Mouse (Mus musculus) CH12.LX (cell line): Measurements from ENCODE around the gene Pttg1ip. TPM values are rescaled to one million over a fixed set of nuclear protein-coding genes. Genes with fewer than 3 reads are reported as not detected.

Experiments
- DNase-seq: peaks from one replicate; pipeline ENCODE4 v3.0.0-alpha.2; 2013; ENCODE audit errors: extremely low read depth
- H3K27ac ChIP-seq: 2 replicates; pipeline ENCODE4 v1.5.1; 2012; ENCODE audit warnings: low read depth, mild to moderate bottlenecking, control low read depth, moderate library complexity; ENCODE audit not compliant: insufficient read depth
- H3K27me3 ChIP-seq: replicated peaks from 2 replicates; pipeline ENCODE3; 2012; ENCODE audit warnings: inconsistent platforms
- H3K36me3 ChIP-seq, 2 experiments: replicated peaks in 1 of 2; 2 replicates each; pipeline versions ENCODE3 to v1.6.1; 2012; ENCODE audit warnings: inconsistent platforms in 1 of 2, low read length in 1 of 2, mild to moderate bottlenecking in 1 of 2, mixed read lengths in 1 of 2, moderate library complexity in 1 of 2; ENCODE audit not compliant: control insufficient read depth in 1 of 2, insufficient read depth in 1 of 2
- H3K4me1 ChIP-seq, 2 experiments: 2 replicates each; pipeline ENCODE4 v1.6.1; 2012; ENCODE audit warnings: inconsistent platforms in 1 of 2, moderate library complexity in 1 of 2; ENCODE audit not compliant: insufficient read depth in 2 of 2, control insufficient read depth in 1 of 2
- H3K4me2 ChIP-seq: 2 replicates; pipeline ENCODE4 v1.6.1; 2012; ENCODE audit warnings: low read depth, mild to moderate bottlenecking, control low read depth; ENCODE audit not compliant: poor library complexity, insufficient read depth, severe bottlenecking
- H3K4me3 ChIP-seq, 3 experiments: fragments of 150-350 bp in 1 of 3; sonication (generic) in 1 of 3; replicated peaks in 1 of 3; 2 replicates each; pipeline versions ENCODE3 to v1.5.1; 2011 to 2012; ENCODE audit warnings: low read depth in 2 of 3, low read length in 2 of 3, mild to moderate bottlenecking in 2 of 3, moderate library complexity in 2 of 3, control low read depth in 1 of 3, improper control_type of control experiment in 1 of 3, inconsistent platforms in 1 of 3, mixed read lengths in 1 of 3; ENCODE audit not compliant: poor library complexity in 1 of 3
- H3K79me2 ChIP-seq: replicated peaks from 2 replicates; pipeline ENCODE4 v1.6.1; 2012; ENCODE audit warnings: mild to moderate bottlenecking, moderate library complexity; ENCODE audit not compliant: control insufficient read depth, poor library complexity, insufficient read depth, severe bottlenecking; ENCODE audit errors: extremely low read depth
- H3K9ac ChIP-seq: 2 replicates; pipeline ENCODE4 v1.6.1; 2012; ENCODE audit warnings: low read depth, mild to moderate bottlenecking, control low read depth, moderate library complexity; ENCODE audit not compliant: insufficient read depth
- H3K9me3 ChIP-seq: replicated peaks from 2 replicates; pipeline ENCODE3; 2012; ENCODE audit warnings: low read length, inconsistent platforms, mixed read lengths
- BHLHE40 ChIP-seq: IDR thresholded peaks from 2 replicates; pipeline ENCODE4 v1.6.1; 2011; ENCODE audit warnings: mild to moderate bottlenecking, low read depth, low read length, improper control_type of control experiment
- IRF4 ChIP-seq: IDR thresholded peaks from 2 replicates; pipeline ENCODE4 v1.6.1; 2014; ENCODE audit warnings: low read depth, mild to moderate bottlenecking, inconsistent platforms, low read length, improper control_type of control experiment
- KAT2A ChIP-seq: IDR thresholded peaks from 2 replicates; pipeline ENCODE4 v1.6.1; 2012; ENCODE audit warnings: low read length, improper control_type of control experiment, inconsistent platforms; ENCODE audit not compliant: insufficient replicate concordance
- MAX ChIP-seq: IDR thresholded peaks from 2 replicates; pipeline ENCODE4 v1.6.1; 2011; ENCODE audit warnings: low read length, improper control_type of control experiment
- MEF2A ChIP-seq: IDR thresholded peaks from 2 replicates; pipeline ENCODE4 v1.6.1; 2014; ENCODE audit warnings: low read depth, mild to moderate bottlenecking, inconsistent platforms, low read length, improper control_type of control experiment, borderline replicate concordance
- MXI1 ChIP-seq: IDR thresholded peaks from 2 replicates; pipeline ENCODE4 v1.6.1; 2011; ENCODE audit warnings: mild to moderate bottlenecking, low read depth, low read length, improper control_type of control experiment
- MYC ChIP-seq: IDR thresholded peaks from 2 replicates; pipeline ENCODE4 v1.6.1; 2011; ENCODE audit warnings: low read depth, mild to moderate bottlenecking, improper control_type of control experiment, low read length
- POLR2A ChIP-seq: IDR thresholded peaks from 2 replicates; pipeline ENCODE4 v1.6.1; 2011; ENCODE audit warnings: low read depth, mild to moderate bottlenecking, improper control_type of control experiment, low read length
- POLR2AphosphoS2 ChIP-seq: IDR thresholded peaks from 2 replicates; pipeline ENCODE4 v1.6.1; 2011; ENCODE audit warnings: low read depth, low read length, improper control_type of control experiment
- RCOR1 ChIP-seq: conservative IDR thresholded peaks from 2 replicates; pipeline ENCODE4 v1.6.1; 2012; ENCODE audit warnings: low read depth, mild to moderate bottlenecking, inconsistent platforms, low read length, improper control_type of control experiment
- SMC3 ChIP-seq: IDR thresholded peaks from 2 replicates; pipeline ENCODE4 v1.6.1; 2011; ENCODE audit warnings: low read depth, low read length, improper control_type of control experiment
- TBP ChIP-seq: conservative IDR thresholded peaks from 2 replicates; pipeline ENCODE4 v1.6.1; 2011; ENCODE audit warnings: low read depth, low read length, improper control_type of control experiment
- TCF12 ChIP-seq: IDR thresholded peaks from 2 replicates; pipeline ENCODE4 v1.6.1; 2014; ENCODE audit warnings: low read depth, mild to moderate bottlenecking, inconsistent platforms, low read length, improper control_type of control experiment
- USF1 ChIP-seq: IDR thresholded peaks from 2 replicates; pipeline ENCODE4 v1.6.1; 2014; ENCODE audit warnings: low read depth, mild to moderate bottlenecking, inconsistent platforms, low read length, improper control_type of control experiment
- ZC3H11A ChIP-seq: IDR thresholded peaks from 2 replicates; pipeline ENCODE4 v1.6.1; 2012; ENCODE audit warnings: low read depth, mild to moderate bottlenecking, inconsistent platforms, low read length, improper control_type of control experiment
- ZNF384 ChIP-seq: IDR thresholded peaks from 2 replicates; pipeline ENCODE4 v1.6.1; 2012; ENCODE audit warnings: low read depth, low read length, improper control_type of control experiment, inconsistent platforms
- dilution Hi-C: fragments of 300-500 bp; cut with MboI; formaldehyde crosslinking; loops from 2 replicates; pipeline ENCODE4 v1.14.3; 2020; ENCODE audit warnings: low sequenced_read_pairs; ENCODE audit not compliant: extremely low pct_unique_long_range_greater_than_20kb, extremely low pct_ligation_motif_present
- in situ Hi-C: fragments of 300-500 bp; cut with MboI; formaldehyde crosslinking; loops from 3 replicates; pipeline ENCODE4 v1.14.3; 2019; ENCODE audit warnings: low sequenced_read_pairs, low pct_ligation_motif_present, low pct_unique_long_range_greater_than_20kb, mixed read lengths
- polyA plus RNA-seq: library from polyadenylated mRNA; unstranded; fragments of >175 nt; gene quantifications from 2 replicates; pipeline ENCODE4 v1.2.1, GENCODE M21; 2012; ENCODE audit warnings: low read depth; ENCODE audit not compliant: insufficient read length
- total RNA-seq, 2 experiments: library from RNA; depleted of rRNA; stranded (reverse); fragments of 300-350 nt in 1 of 2; fragments of >200 nt in 1 of 2; gene quantifications; 2 replicates each; pipeline ENCODE4 v1.2.3; 2012 to 2014

The Pttg1ip gene
- total and polyA plus RNA-seq, 3 experiments = 18.9 to 25.3 (median 20.7) TPM

DNA sequence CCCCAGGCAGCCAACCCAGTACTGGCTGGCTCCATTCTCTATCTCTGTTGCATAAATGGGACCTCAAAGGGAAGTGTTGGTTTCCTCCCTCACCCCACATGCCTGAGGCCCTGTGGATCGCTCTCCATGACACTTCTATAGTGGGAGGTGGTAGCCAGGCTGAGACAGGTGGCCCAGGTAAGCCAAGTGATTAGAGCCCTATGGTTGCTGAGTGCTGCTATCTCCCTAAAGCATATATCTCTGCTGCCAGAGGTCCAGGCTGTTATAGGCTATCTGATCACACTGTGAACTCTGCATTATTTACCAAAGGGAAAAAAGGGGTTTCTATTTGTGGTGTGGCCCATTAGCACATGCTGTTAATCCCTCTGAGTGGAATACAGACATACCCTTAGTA lies 49.5 kb upstream of the Pttg1ip start:
- dilution Hi-C loops (no loop called here), in situ Hi-C loops (no loop called here)
- H3K27ac ChIP-seq = no peak overlapping the region
- no peak for DNase-seq
- H3K79me2 ChIP-seq = no peaks in the 10 kb centered on the region; the same call in 1 of the 2 replicates
- no peak overlapping the region for H3K4me3 ChIP-seq
- no peak overlapping the region for H3K9ac ChIP-seq
- H3K36me3 ChIP-seq = peaks cover 0 to 43% of the 10 kb centered on the region in 2 experiments
- H3K4me2 ChIP-seq = no peak overlapping the region
- peaks cover 4% of the 10 kb centered on the region for H3K9me3 ChIP-seq
- no peak for TF ChIP-seq IRF4
- no peak for TF ChIP-seq SMC3
- no peak for TF ChIP-seq MEF2A
- no peak for TF ChIP-seq USF1
- TF ChIP-seq ZNF384 = no peak
- no peak for TF ChIP-seq MYC
- no peak for TF ChIP-seq MAX
- TF ChIP-seq POLR2AphosphoS2 = no peak
- no peak for TF ChIP-seq ZC3H11A
- TF ChIP-seq MXI1 = no peak
- no peak for TF ChIP-seq TBP
- TF ChIP-seq RCOR1 = no peak
- TF ChIP-seq TCF12 = no peak
- peaks cover 6 to 72% of the 10 kb centered on the region in 2 experiments; a peak in 3 of 4 replicates for H3K4me1 ChIP-seq
- H3K27me3 ChIP-seq = no peaks in the 10 kb centered on the region

DNA sequence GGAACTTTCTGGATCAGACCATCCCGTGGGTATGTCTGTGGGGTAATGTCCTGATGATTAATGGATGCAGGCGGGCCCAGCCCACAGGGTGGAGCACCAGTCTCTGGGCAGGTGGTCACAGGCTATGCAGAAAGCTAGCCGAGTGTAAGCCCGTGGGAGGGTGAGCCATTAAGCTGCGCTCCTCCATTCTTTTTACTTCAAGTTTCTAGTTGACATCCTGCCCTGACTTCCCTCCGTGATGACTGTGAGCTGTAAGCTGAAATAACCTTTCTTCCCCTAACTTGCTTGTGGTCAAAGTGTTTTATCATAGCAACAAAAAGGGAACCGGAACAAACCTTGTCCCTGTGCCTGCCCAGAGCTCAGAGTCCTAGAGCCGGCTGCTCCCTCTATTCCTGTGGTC lies 44.8 kb upstream of the Pttg1ip start:
- no peak overlapping the region for H3K4me2 ChIP-seq
- H3K79me2 ChIP-seq = peaks cover 3% of the 10 kb centered on the region; the same call in 1 of the 2 replicates
- H3K4me1 ChIP-seq = peaks cover 0 to 63% of the 10 kb centered on the region in 2 experiments; a peak in 2 of 4 replicates
- H3K9me3 ChIP-seq = peaks cover 4% of the 10 kb centered on the region
- peaks cover 2 to 60% of the 10 kb centered on the region in 2 experiments for H3K36me3 ChIP-seq
- peak; percentile 58 for DNase-seq
- in situ Hi-C loops = no loop called here
- no peak for TF ChIP-seq KAT2A
- TF ChIP-seq BHLHE40 = no peak
- no peak for TF ChIP-seq POLR2A
- TF ChIP-seq, all 38 proteins: peak for 0
- no peak overlapping the region for H3K27ac ChIP-seq
- H3K4me3 ChIP-seq = no peak overlapping the region
- H3K9ac ChIP-seq = no peak overlapping the region
- H3K27me3 ChIP-seq = no peaks in the 10 kb centered on the region
- dilution Hi-C loops = no loop called here
